Mouse (Mus musculus) subcutaneous adipose tissue, adult 2 months (tissue): Measurements from ENCODE around the gene Brinp3. TPM values are rescaled to one million over a fixed set of nuclear protein-coding genes. Genes with fewer than 3 reads are reported as not detected.

Source experiments
- polyA plus RNA-seq: library from polyadenylated mRNA; depleted of rRNA; stranded (reverse); fragments of >200 nt; gene quantifications from 2 replicates; pipeline ENCODE4 v1.2.3, GENCODE M21; 2012; ENCODE audit warnings: low replicate concordance; rRNA removed

Brinp3 gene
- polyA plus RNA-seq: 0.29 and 0.73 TPM in 2 replicates

GRCm38 (mm10) chr1:146494681-146495331 is at the start of gene Brinp3:
Brinp3 (plus strand) TSS chr1:146494760.

